Mouse (Mus musculus) central nervous system, embryonic 14 days (tissue): Measurements from ENCODE around the gene Fam207a. TPM values are rescaled to one million over a fixed set of nuclear protein-coding genes. Genes with fewer than 3 reads are reported as not detected.

Source experiments
- polyA plus RNA-seq: library from polyadenylated mRNA; depleted of rRNA; stranded (reverse); fragments of >200 nt; gene quantifications from 2 replicates; pipeline ENCODE4 v1.2.3, GENCODE M21; 2012; rRNA removed

The Fam207a gene
- 38.4 and 40.6 TPM in 2 replicates for polyA plus RNA-seq

DNA sequence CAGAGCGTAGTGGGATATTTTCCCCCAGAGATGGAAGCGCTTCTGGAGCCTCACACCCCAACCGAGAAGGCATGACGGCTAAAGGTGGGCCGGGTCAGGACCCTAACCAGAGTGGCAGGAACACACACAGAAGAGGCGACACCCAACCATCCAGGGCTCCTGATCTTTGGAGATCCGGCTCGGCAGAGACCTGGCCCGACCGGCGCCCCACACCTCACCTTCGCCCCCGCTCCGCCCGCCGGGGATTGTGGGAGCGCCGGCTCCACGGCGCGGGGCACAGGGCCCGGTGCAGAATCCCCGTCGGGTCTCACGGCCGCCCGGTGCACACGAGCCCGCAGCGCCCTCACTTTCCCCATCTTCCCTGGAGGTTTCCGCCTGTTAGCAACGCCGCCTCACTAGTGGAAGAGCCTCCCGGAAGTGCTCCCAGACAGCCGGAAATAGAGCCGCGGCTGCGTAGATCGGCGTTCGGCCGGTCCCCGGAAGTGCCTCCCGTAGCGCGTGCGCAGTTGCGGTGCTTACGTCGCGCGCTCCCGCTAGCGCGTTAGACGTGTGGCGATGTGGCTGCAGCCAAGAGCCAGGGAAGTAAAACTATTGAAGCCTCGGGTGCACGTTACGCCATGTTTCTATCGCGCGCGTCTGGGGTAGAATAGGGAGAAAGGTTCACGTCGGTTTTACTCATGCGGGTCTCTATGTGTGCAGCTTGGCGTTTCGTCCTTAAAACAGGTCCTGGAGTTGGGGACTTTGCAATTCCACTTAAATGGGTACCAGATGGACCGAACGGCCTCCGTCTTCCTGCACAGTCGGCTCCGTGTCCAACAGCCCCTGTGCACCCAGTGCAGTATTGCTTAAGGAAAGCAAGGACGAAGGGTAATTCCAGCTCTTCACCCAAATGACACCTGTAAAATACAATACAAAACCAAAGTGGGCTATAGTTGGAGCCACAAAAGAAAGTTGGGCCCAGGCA lies at the start of gene Fam207a:
Fam207a (minus strand) TSS at position 401 of the 964 bp plus-strand sequence.

GRCm38 (mm10) chr10:77530140-77530539 lies 14.6 kb upstream of the Fam207a start, which contains the start of gene Itgb2:
Itgb2 (plus strand) TSS chr10:77530252.

Other genes starting within 250 kb of the Fam207a start
- gene Adarb1, start 97.5 kb downstream of the Fam207a start, polyA plus RNA-seq, result 18.1 and 18.6 TPM in 2 replicates
- 1.8 and 2.0 TPM in 2 replicates for gene Itgb2, start 14.5 kb upstream of the Fam207a start, polyA plus RNA-seq
- 68.2 and 79.0 TPM in 2 replicates for gene Pttg1ip, start 65.9 kb upstream of the Fam207a start, polyA plus RNA-seq
- 396 and 401 TPM in 2 replicates for gene Sumo3, start 90.3 kb upstream of the Fam207a start, polyA plus RNA-seq
- 97.1 and 120 TPM in 2 replicates for gene Gm49325, start 90.4 kb upstream of the Fam207a start, polyA plus RNA-seq
- gene Ube2g2, start 106.5 kb upstream of the Fam207a start, polyA plus RNA-seq, result 63.3 and 68.8 TPM in 2 replicates
- gene Tspear, start 170.8 kb upstream of the Fam207a start, polyA plus RNA-seq, result 0.48 and 1.0 TPM in 2 replicates
- not detected in 2 replicates for gene Gm19402, start 175.0 kb upstream of the Fam207a start, polyA plus RNA-seq
- gene Gm9508, start 181.4 kb upstream of the Fam207a start, polyA plus RNA-seq, result not detected in 2 replicates
- gene Gm10272, start 190.8 kb upstream of the Fam207a start, polyA plus RNA-seq, result not detected in 2 replicates
- not detected in 2 replicates for gene Gm10024, start 195.7 kb upstream of the Fam207a start, polyA plus RNA-seq
- not detected in 2 replicates for gene Gm10142, start 200.0 kb upstream of the Fam207a start, polyA plus RNA-seq
- gene Krtap12-1, start 204.8 kb upstream of the Fam207a start, polyA plus RNA-seq, result not detected in 2 replicates
- not detected in 2 replicates for gene Gm10100, start 210.7 kb upstream of the Fam207a start, polyA plus RNA-seq
- gene Gm18596, start 226.9 kb upstream of the Fam207a start, polyA plus RNA-seq, result not detected in 2 replicates
- not detected in 2 replicates for gene Gm9736, start 235.6 kb upstream of the Fam207a start, polyA plus RNA-seq
- not detected in 2 replicates for gene Gm3233, start 243.9 kb upstream of the Fam207a start, polyA plus RNA-seq